Mouse (Mus musculus) liver, embryonic 16.5 days (tissue): ENCODE data around the gene Gm10644. TPM values are rescaled to one million over a fixed set of nuclear protein-coding genes. Genes with fewer than 3 reads are reported as not detected.

Source experiments
- ATAC-seq: fragments of 200-750 bp; cut with Nextera tagmentation; 2 replicates; pipeline ENCODE4 v1.8.0; 2017; ENCODE audit warnings: low read depth, mild to moderate bottlenecking, moderate number of reproducible peaks, moderate library complexity
- H3K27ac ChIP-seq: fragments of 300-500 bp; sonication (generic); 2 replicates; pipeline ENCODE4 v1.5.1; 2014; ENCODE audit warnings: mild to moderate bottlenecking, low read length
- H3K27me3 ChIP-seq: fragments of 300-500 bp; sonication (generic); 2 replicates; pipeline ENCODE4 v1.6.1; 2014; ENCODE audit warnings: low read depth, low read length, mixed read lengths; ENCODE audit not compliant: control insufficient read depth, insufficient read depth
- H3K36me3 ChIP-seq: fragments of 300-500 bp; sonication (generic); 2 replicates; pipeline ENCODE4 v1.6.1; 2014; ENCODE audit warnings: mild to moderate bottlenecking; ENCODE audit not compliant: control insufficient read depth, insufficient read depth
- H3K4me1 ChIP-seq: fragments of 300-500 bp; sonication (generic); 2 replicates; pipeline ENCODE4 v1.6.1; 2014; ENCODE audit warnings: low read depth, low read length, mixed read lengths; ENCODE audit not compliant: control insufficient read depth
- H3K4me2 ChIP-seq: fragments of 300-500 bp; sonication (generic); 2 replicates; pipeline ENCODE4 v1.6.1; 2014; ENCODE audit warnings: low read depth, low read length, mixed read lengths
- H3K4me3 ChIP-seq: fragments of 300-500 bp; sonication (generic); 2 replicates; pipeline ENCODE4 v1.5.1; 2014; ENCODE audit warnings: low read depth, mild to moderate bottlenecking, low read length
- H3K9ac ChIP-seq: fragments of 300-500 bp; sonication (generic); 2 replicates; pipeline ENCODE4 v1.6.1; 2014; ENCODE audit warnings: low read depth, low read length
- H3K9me3 ChIP-seq: fragments of 300-500 bp; sonication (generic); replicated peaks from 2 replicates; pipeline ENCODE4 v1.6.1; 2016; ENCODE audit warnings: low read length; ENCODE audit not compliant: control insufficient read depth
- WGBS: fragments of 180-500 bp; shearing (Covaris S2); extraction: QIAGEN DNeasy Blood & Tissue Kit; methylation state at CpG from one replicate; pipeline ENCODE4 v1.1.7; 2014; ENCODE audit not compliant: insufficient replicate concordance; 5-methylcytosine and 5-hydroxymethylcytosine counted together
- polyA plus RNA-seq: library from polyadenylated mRNA; unstranded; fragments of >200 nt; fragmentation: Nextera tagmentation; extraction: Ambion mirVana; gene quantifications from 2 replicates; pipeline ENCODE4 v1.2.1, GENCODE M21; 2015

Gene Gm10644
- 0.41 and 0.43 TPM in 2 replicates for polyA plus RNA-seq

DNA sequence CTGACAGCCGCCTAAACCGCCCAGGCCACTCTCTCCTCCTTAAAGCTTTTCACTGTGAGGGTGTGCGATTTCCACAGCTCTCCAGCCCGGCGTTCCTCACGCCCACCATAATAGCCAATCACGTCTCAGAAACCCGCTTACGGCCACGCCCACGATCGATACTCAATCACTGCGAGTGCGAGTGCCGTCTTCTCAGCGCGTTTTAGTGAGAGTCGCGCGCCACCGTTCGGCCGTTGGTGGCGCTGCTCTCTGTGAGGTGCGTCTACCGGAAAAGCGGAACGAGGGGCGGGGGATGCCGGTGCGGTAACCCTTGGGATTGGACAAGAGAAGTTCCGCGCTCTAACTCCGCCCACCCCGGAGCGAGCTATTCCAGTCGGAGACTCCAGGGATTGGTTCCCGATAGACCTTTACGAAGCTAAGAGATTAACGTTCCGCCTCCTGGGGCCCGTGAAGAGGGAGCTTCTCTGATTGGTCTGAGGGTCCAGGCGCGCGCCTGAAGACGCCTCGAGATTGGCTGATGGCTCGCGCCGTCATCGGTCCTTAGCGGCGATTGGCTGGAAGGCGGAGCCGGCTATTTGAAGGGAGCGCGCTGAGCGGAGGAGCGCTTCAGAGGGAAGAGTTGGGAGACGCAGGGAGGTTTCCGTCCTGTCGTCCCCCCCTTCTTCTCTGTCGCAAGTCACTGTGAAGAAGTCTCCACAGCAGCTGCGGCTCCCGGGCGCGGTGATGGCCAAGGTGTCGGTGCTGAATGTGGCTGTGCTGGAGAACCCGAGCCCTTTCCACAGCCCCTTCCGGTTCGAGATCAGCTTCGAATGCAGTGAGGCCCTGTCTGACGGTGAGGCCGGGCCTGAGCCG is at the start of gene Gm10644, which contains the start of gene Asf1b:
Gene Gm10644 (minus strand): TSS at position 100 of the 852 bp plus-strand sequence.
Gene Asf1b (plus strand): TSS at position 402 of the 852 bp plus-strand sequence.
- WGBS: under 1% methylated on average over 73 of the region's 75 CpGs
- Histone ChIP-seq H3K27ac (peak within 1 kb of the TSS; percentile 78), H3K4me2 (peak within 1 kb of the TSS; percentile 83), H3K9me3 (no peaks in the 10 kb centered on the region), H3K9ac (peak within 1 kb of the TSS; percentile 80), H3K4me3 (peak within 1 kb of the TSS; percentile 83), H3K36me3 (peaks cover 2% of the 10 kb centered on the region; the same call in 1 of the 2 replicates), H3K27me3 (no peaks in the 10 kb centered on the region), H3K4me1 (peaks cover 19% of the 10 kb centered on the region)
- peak; percentile 98 for ATAC-seq

GRCm38 (mm10) chr8:84004533-84005201 is 49.7 kb upstream of the Gm10644 start:
- H3K4me1 ChIP-seq: peaks cover 23% of the 10 kb centered on the region
- H3K9ac ChIP-seq: peak overlapping the region; percentile 65
- H3K36me3 ChIP-seq: peaks cover 22% of the 10 kb centered on the region
- H3K27ac ChIP-seq: peak overlapping the region; percentile 67
- H3K9me3 ChIP-seq: no peaks in the 10 kb centered on the region
- peak; percentile 92 for ATAC-seq
- WGBS: under 1% methylated on average over 30 of the region's 30 CpGs
- H3K4me2 ChIP-seq: peak overlapping the region; percentile 88
- peak overlapping the region; percentile 68 for H3K4me3 ChIP-seq
- H3K27me3 ChIP-seq: peaks cover 3% of the 10 kb centered on the region

GRCm38 (mm10) chr8:84003612-84004246 is 48.7 kb upstream of the Gm10644 start:
- Histone ChIP-seq H3K27me3 (no peaks in the 10 kb centered on the region), H3K4me2 (peak overlapping the region; percentile 88), H3K9ac (no peak overlapping the region), H3K27ac (no peak overlapping the region; the same call in 1 of the 2 replicates), H3K9me3 (no peaks in the 10 kb centered on the region), H3K4me1 (peaks cover 33% of the 10 kb centered on the region), H3K4me3 (peak overlapping the region; percentile 68), H3K36me3 (peaks cover 28% of the 10 kb centered on the region)
- WGBS: 65% methylated on average over 6 of the region's 6 CpGs
- no peak for ATAC-seq

DNA sequence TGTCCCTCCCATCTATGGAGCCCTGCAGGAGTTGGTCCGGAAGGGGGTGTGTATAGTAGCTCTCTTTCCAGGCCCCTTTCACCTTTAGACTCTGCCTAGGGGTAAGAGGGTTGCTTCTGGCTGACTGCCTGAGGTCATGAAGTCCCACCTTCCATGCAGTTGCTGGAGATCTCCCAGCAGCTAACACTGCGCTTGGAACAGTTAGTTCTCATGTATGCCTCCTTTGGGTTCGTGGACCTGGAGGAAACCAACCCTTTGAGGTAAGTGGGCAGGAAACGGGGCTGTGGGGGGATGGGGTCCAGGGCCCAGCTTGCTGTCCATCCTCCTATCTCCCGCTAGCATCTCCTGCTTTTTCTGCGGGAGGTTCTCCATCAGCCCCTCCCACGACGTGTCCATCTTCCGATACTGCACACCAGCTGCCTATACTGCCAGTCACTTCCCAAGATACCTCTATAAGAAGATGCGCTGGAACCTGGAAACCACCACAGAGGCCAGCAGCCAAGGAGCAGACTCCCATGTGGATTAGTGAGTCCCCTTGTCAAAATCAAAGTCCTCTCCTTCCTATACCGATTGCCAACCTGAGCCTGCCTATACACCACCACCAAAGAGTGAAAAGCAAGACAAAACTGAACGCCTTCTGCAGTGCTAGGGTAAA is 48.1 kb upstream of the Gm10644 start:
- no peaks in the 10 kb centered on the region for H3K27me3 ChIP-seq
- peaks cover 36% of the 10 kb centered on the region for H3K4me1 ChIP-seq
- no peak overlapping the region for H3K9ac ChIP-seq
- ATAC-seq: no peak
- H3K4me2 ChIP-seq: no peak overlapping the region
- 61% methylated on average over 12 of the region's 12 CpGs for WGBS
- H3K36me3 ChIP-seq: peaks cover 28% of the 10 kb centered on the region
- H3K27ac ChIP-seq: 0 out of 2 replicates have a peak overlapping the region, but pooled peaks have one; percentile 2
- no peaks in the 10 kb centered on the region for H3K9me3 ChIP-seq
- H3K4me3 ChIP-seq: no peak overlapping the region

DNA sequence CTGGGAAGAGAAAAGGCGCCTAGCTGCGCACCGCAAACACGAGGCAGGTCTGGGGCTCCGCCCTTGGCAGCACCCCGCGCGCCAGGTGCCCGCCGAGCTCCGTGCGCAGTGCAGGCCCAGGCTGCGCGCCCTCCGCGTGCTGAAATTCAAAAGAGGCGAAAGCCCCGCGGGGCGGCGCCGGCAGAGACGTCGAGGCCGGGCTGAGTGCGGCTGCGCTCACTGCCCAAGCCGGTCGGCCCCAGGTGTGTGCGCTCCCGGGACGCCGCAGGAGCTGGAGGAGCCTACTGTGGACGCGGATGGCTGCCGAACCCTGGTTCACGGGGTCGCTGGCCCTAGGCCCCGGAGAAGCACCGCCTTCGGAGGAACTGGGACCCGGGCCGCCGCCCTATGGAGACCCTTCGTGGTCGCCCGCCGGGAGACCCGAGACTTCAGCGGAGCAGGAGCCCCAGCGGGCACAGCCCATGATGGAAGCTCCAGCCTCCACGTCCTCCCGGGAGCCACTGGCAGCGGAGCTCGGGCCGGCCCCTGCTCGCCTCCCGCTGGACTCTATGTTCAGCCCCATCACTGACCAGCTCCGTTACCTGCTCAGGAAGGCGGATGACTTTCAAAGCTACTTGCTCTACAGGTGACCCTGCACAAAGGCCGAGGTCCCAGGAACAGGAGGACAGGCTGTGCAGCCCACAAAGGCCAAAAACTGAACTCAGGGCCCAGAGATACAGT is 46.4 kb upstream of the Gm10644 start, which contains the start of gene 1700067K01Rik:
Gene 1700067K01Rik (plus strand): TSS at position 222 of the 720 bp plus-strand sequence.
- Histone ChIP-seq H3K9me3 (no peaks in the 10 kb centered on the region), H3K4me2 (no peak within 1 kb of the TSS), H3K36me3 (peaks cover 28% of the 10 kb centered on the region), H3K4me1 (peaks cover 38% of the 10 kb centered on the region), H3K27me3 (no peaks in the 10 kb centered on the region), H3K9ac (no peak within 1 kb of the TSS), H3K4me3 (no peak within 1 kb of the TSS), H3K27ac (no peak within 1 kb of the TSS)
- 80% methylated on average over 61 of the region's 61 CpGs for WGBS
- ATAC-seq: no peak

- 86% methylated on average over 2 of the region's 2 CpGs for WGBS
- no peak overlapping the region for H3K4me2 ChIP-seq
- no peaks in the 10 kb centered on the region for H3K9me3 ChIP-seq
- no peak overlapping the region for H3K27ac ChIP-seq
- no peak for ATAC-seq
- no peak overlapping the region for H3K4me3 ChIP-seq
- peaks cover 41% of the 10 kb centered on the region for H3K4me1 ChIP-seq
- H3K36me3 ChIP-seq: peaks cover 28% of the 10 kb centered on the region
- H3K9ac ChIP-seq: no peak overlapping the region
- no peaks in the 10 kb centered on the region for H3K27me3 ChIP-seq
Measured at GRCm38 (mm10) chr8:83999825-84000224, 44.8 kb upstream of the Gm10644 start.

- peak overlapping the region; percentile 92 for H3K4me2 ChIP-seq
- peak overlapping the region; percentile 88 for H3K4me3 ChIP-seq
- WGBS: 69% methylated on average over 16 of the region's 16 CpGs
- peaks cover 28% of the 10 kb centered on the region for H3K36me3 ChIP-seq
- peak overlapping the region; percentile 90 for H3K9ac ChIP-seq
- no peaks in the 10 kb centered on the region for H3K9me3 ChIP-seq
- ATAC-seq: no peak
- H3K27ac ChIP-seq: no peak overlapping the region
- peaks cover 40% of the 10 kb centered on the region for H3K4me1 ChIP-seq
- H3K27me3 ChIP-seq: no peaks in the 10 kb centered on the region
Measured at GRCm38 (mm10) chr8:83999057-83999705, 44.2 kb upstream of the Gm10644 start.
